Mouse (Mus musculus) liver, adult 2 months (tissue): ENCODE results near the gene Gcnt2. TPM values are rescaled to one million over a fixed set of nuclear protein-coding genes. Genes with fewer than 3 reads are reported as not detected.
A peak's percentile ranks its signal among the peaks of the same experiment; 100 is the strongest.

ENCODE experiments used
- DNase-seq: peaks from one replicate; pipeline ENCODE4 v3.0.0-alpha.2; 2011; ENCODE audit warnings: low read depth, low spot score; ENCODE audit errors: extremely low read depth
- H3K27ac ChIP-seq: fragments of 200-500 bp; replicated peaks from 2 replicates; pipeline ENCODE4 v1.5.1; 2012; ENCODE audit warnings: low read depth, mild to moderate bottlenecking, control low read depth, inconsistent platforms, low read length; ENCODE audit not compliant: insufficient read depth
- H3K27me3 ChIP-seq: fragments of 200-500 bp; 2 replicates; pipeline ENCODE4 v1.6.1; 2012; ENCODE audit warnings: mild to moderate bottlenecking, moderate library complexity, low read length, inconsistent platforms; ENCODE audit not compliant: control insufficient read depth, insufficient read depth
- H3K36me3 ChIP-seq: fragments of 200-500 bp; 2 replicates; pipeline ENCODE4 v1.6.1; 2012; ENCODE audit warnings: low read length, inconsistent platforms; ENCODE audit not compliant: control insufficient read depth, insufficient read depth
- H3K4me1 ChIP-seq: fragments of 200-500 bp; 2 replicates; pipeline ENCODE4 v1.6.1; 2011; ENCODE audit warnings: low read length; ENCODE audit not compliant: control insufficient read depth, insufficient read depth
- H3K4me3 ChIP-seq: fragments of 200-500 bp; 2 replicates; pipeline ENCODE4 v1.5.1; 2011; ENCODE audit warnings: low read depth, mild to moderate bottlenecking, control low read depth, low read length, moderate library complexity; ENCODE audit not compliant: insufficient read depth
- H3K79me2 ChIP-seq: fragments of 200-500 bp; 2 replicates; pipeline ENCODE4 v1.6.1; 2012; ENCODE audit warnings: inconsistent platforms, mild to moderate bottlenecking, low read length, moderate library complexity; ENCODE audit not compliant: control insufficient read depth, insufficient read depth
- H3K9ac ChIP-seq: fragments of 200-500 bp; 2 replicates; pipeline ENCODE4 v1.6.1; 2012; ENCODE audit warnings: low read depth, mild to moderate bottlenecking, control low read depth, inconsistent platforms, low read length
- CTCF ChIP-seq: fragments of 200-500 bp; IDR thresholded peaks from 2 replicates; pipeline ENCODE4 v1.5.1; 2011; ENCODE audit warnings: low read depth, low read length, control low read depth
- POLR2A ChIP-seq: fragments of 200-500 bp; IDR thresholded peaks from 2 replicates; pipeline ENCODE4 v1.6.1; 2011; ENCODE audit warnings: low read length, control low read depth; ENCODE audit not compliant: insufficient read depth; ENCODE audit errors: extremely low read depth
- WGBS: fragments of 180-500 bp; shearing (Covaris S2); methylation state at CpG from one replicate; pipeline ENCODE4 v1.1.7; 2018; 5-methylcytosine and 5-hydroxymethylcytosine counted together
- polyA plus RNA-seq: library from polyadenylated mRNA; depleted of rRNA; stranded (reverse); fragments of >200 nt; gene quantifications from 2 replicates; pipeline ENCODE4 v1.2.3, GENCODE M21; 2012
- total RNA-seq: library from RNA; depleted of rRNA; stranded (reverse); fragments of >200 nt; gene quantifications from 2 replicates; pipeline ENCODE4 v1.2.3, GENCODE M21; 2014

Gene Gcnt2
- total and polyA plus RNA-seq, 2 experiments, result 2.8 to 14.7 TPM

GRCm38 (mm10) chr13:40843418-40844067, 16.0 kb upstream of the Gcnt2 start:
- no peaks in the 10 kb centered on the region for H3K27me3 ChIP-seq

DNA sequence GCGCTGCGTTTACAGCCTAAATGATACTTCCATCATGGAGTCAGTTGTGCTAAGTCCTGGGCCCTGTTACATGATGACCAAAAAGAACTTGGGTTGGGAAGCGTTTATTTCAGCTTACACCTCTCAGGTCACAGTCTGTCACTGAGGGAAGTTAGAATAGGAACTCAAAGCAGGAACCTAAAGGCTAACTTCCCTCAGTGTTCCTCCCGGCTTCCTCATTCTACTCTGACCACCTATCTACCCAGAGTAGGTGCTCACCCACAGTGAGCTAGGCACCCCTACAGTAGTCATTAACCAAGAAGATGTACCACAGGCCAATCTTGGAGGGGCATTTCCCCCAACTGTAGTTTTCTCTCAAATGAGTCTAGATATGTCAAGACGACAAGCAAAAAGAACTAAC, 15.4 kb upstream of the Gcnt2 start:
- Histone ChIP-seq H3K9ac (no peak overlapping the region), H3K27me3 (no peaks in the 10 kb centered on the region), H3K4me3 (no peak overlapping the region), H3K27ac (no peak overlapping the region), H3K36me3 (no peaks in the 10 kb centered on the region), H3K4me1 (peaks cover 9% of the 10 kb centered on the region; the same call in 1 of the 2 replicates), H3K79me2 (no peaks in the 10 kb centered on the region; the same call in 1 of the 2 replicates)
- 92% methylated on average over 5 of the region's 5 CpGs for WGBS
- no peak for TF ChIP-seq CTCF
- no peak for TF ChIP-seq POLR2A
- DNase-seq, result no peak

More at GRCm38 (mm10) chr13:40843418-40844067, 16.0 kb upstream of the Gcnt2 start:
- 19% methylated on average over 5 of the region's 5 CpGs for WGBS
- Histone ChIP-seq H3K4me1 (peaks cover 9% of the 10 kb centered on the region; the same call in 1 of the 2 replicates), H3K79me2 (no peaks in the 10 kb centered on the region; the same call in 1 of the 2 replicates), H3K9ac (peak overlapping the region; percentile 22; the same call in 1 of the 2 replicates), H3K36me3 (no peaks in the 10 kb centered on the region), H3K27ac (no peak overlapping the region), H3K4me3 (no peak overlapping the region)
- TF ChIP-seq CTCF (peak; percentile 77), POLR2A (no peak)
- peak; percentile 68 for DNase-seq

DNA sequence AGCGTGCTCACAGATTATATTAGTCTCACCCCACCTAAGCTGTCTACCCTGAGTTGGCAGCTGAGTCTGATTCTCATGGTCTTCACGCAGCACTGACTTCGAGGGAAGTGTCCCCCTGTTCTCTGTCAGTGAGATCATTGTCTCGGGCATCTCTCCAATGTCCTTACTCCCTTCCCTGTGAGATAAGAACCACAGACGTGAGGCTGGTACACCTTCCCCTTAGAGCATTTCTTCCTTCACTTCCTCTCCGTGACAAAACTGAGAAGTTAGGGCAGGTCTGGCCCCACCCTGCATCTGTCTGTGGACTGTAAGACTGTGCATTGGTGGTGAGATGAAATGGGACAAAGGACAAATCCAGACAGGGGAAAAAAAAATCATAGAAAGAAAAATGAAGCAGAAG, 13.6 kb upstream of the Gcnt2 start:
- no peaks in the 10 kb centered on the region for H3K36me3 ChIP-seq
- no peaks in the 10 kb centered on the region; the same call in 1 of the 2 replicates for H3K79me2 ChIP-seq
- no peak for DNase-seq
- no peak overlapping the region for H3K27ac ChIP-seq
- no peak for TF ChIP-seq CTCF
- no peak for TF ChIP-seq POLR2A
- no peak overlapping the region for H3K4me3 ChIP-seq
- peaks cover 7% of the 10 kb centered on the region; the same call in 1 of the 2 replicates for H3K4me1 ChIP-seq
- H3K9ac ChIP-seq, result no peak overlapping the region
- 70% methylated on average over 6 of the region's 6 CpGs for WGBS
- no peaks in the 10 kb centered on the region for H3K27me3 ChIP-seq

- Histone ChIP-seq H3K27ac (no peak overlapping the region), H3K4me1 (peaks cover 8% of the 10 kb centered on the region; the same call in 1 of the 2 replicates), H3K79me2 (no peaks in the 10 kb centered on the region; the same call in 1 of the 2 replicates), H3K27me3 (no peaks in the 10 kb centered on the region), H3K4me3 (no peak overlapping the region), H3K36me3 (no peaks in the 10 kb centered on the region), H3K9ac (no peak overlapping the region)
- 71% methylated on average over 9 of the region's 9 CpGs for whole genome bisulfite sequencing
- no peak for TF ChIP-seq POLR2A
- peak; percentile 23; the same call in 1 of the 2 replicates for TF ChIP-seq CTCF
- peak; percentile 28 for DNase-seq
Observed at GRCm38 (mm10) chr13:40846375-40846774, 13.2 kb upstream of the Gcnt2 start.

DNA sequence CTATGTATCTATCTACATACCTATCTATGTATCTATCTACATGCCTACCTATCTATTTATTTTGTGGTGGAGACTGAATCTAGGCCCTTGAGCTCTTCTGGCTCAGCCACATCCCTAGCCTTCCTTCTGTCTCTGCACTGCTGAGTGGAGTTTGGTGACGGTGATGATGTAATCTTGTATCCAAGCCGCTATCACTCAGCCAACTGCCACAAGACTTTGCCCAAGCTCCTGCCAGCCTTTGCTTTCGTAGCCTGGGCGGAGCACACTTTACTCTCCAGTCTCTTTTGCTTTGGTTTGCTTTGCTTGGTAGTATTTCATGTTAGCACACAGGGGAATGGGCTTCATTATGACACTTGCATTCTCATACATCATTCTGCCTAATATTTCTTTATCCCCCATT, 11.7 kb upstream of the Gcnt2 start:
- Histone ChIP-seq H3K9ac (no peak overlapping the region), H3K4me1 (peaks cover 2% of the 10 kb centered on the region; the same call in 1 of the 2 replicates), H3K36me3 (no peaks in the 10 kb centered on the region), H3K4me3 (no peak overlapping the region), H3K27me3 (no peaks in the 10 kb centered on the region), H3K79me2 (no peaks in the 10 kb centered on the region; the same call in 1 of the 2 replicates), H3K27ac (no peak overlapping the region)
- TF ChIP-seq CTCF (no peak), POLR2A (no peak)
- DNase-seq, result peak; percentile 89
- WGBS, result 19% methylated on average over 4 of the region's 4 CpGs

DNA sequence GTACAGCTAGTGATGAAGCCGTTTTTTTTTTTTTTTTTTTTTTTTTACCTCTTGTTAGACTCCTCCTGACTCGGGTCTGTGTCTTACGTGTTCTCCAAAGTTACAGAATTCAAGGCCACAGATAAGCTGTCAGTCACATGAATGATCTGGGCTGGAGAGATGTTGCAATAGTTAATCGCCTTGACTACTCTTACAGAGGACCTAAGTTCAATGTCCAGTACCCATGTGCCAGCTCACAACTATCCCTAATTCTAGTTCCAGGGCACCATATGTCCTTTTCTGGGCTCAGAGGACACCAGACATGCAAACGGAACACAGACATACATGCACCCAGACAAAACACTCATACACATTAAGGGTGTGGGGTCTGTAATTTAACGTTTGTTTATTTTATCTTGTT, 8.9 kb upstream of the Gcnt2 start:
- H3K4me1 ChIP-seq, result peaks cover 7% of the 10 kb centered on the region
- 28% methylated on average over 6 of the region's 6 CpGs for WGBS
- H3K79me2 ChIP-seq, result no peaks in the 10 kb centered on the region; the same call in 1 of the 2 replicates
- H3K27ac ChIP-seq, result peak overlapping the region; percentile 57
- DNase-seq, result peak; percentile 99
- no peak for TF ChIP-seq CTCF
- TF ChIP-seq POLR2A, result no peak
- H3K4me3 ChIP-seq, result no peak overlapping the region
- H3K36me3 ChIP-seq, result no peaks in the 10 kb centered on the region
- H3K27me3 ChIP-seq, result no peaks in the 10 kb centered on the region
- H3K9ac ChIP-seq, result no peak overlapping the region
